Mouse (Mus musculus) right cerebral cortex, postnatal 14 days (tissue): ENCODE data around the gene Tfeb.

Experiments
- DNase-seq: peaks from one replicate; pipeline ENCODE4 v3.0.0; 2022

Gene Tfeb

GRCm38 (mm10) chr17:47712889-47713571 is 23.8 kb upstream of the Tfeb start:
- DNase-seq: no peak

GRCm38 (mm10) chr17:47715037-47715436 is 21.8 kb upstream of the Tfeb start:
- DNase-seq: no peak

GRCm38 (mm10) chr17:47721183-47721582 is 15.6 kb upstream of the Tfeb start:
- no peak for DNase-seq

GRCm38 (mm10) chr17:47726566-47726965 is 10.3 kb upstream of the Tfeb start, which contains the start of gene Pgc:
Gene Pgc (plus strand): TSS chr17:47726842.
- no peak for DNase-seq

GRCm38 (mm10) chr17:47730633-47731575 is 5.9 kb upstream of the Tfeb start:
- DNase-seq: no peak

GRCm38 (mm10) chr17:47735553-47736100 is 1.2 kb upstream of the Tfeb start:
- DNase-seq: no peak

- peak; percentile 63 for DNase-seq
These were observed 638 bp downstream of the Tfeb start for GRCm38 (mm10) chr17:47737271-47738065.

GRCm38 (mm10) chr17:47738066-47738878 is 1.4 kb downstream of the Tfeb start:
- no peak for DNase-seq

GRCm38 (mm10) chr17:47738879-47739798 is 2.3 kb downstream of the Tfeb start:
- no peak for DNase-seq

GRCm38 (mm10) chr17:47740186-47740585 is 3.4 kb downstream of the Tfeb start:
- DNase-seq: no peak

- DNase-seq: no peak
These were observed 6.3 kb downstream of the Tfeb start for GRCm38 (mm10) chr17:47742991-47743734.

GRCm38 (mm10) chr17:47744086-47744485 is 7.3 kb downstream of the Tfeb start:
- no peak for DNase-seq

GRCm38 (mm10) chr17:47744746-47745368 is 8.0 kb downstream of the Tfeb start:
- no peak for DNase-seq

GRCm38 (mm10) chr17:47748791-47749553 is 12.1 kb downstream of the Tfeb start:
- DNase-seq: no peak

GRCm38 (mm10) chr17:47749626-47750025 is 12.8 kb downstream of the Tfeb start:
- DNase-seq: no peak

GRCm38 (mm10) chr17:47750101-47750500 is 13.3 kb downstream of the Tfeb start:
- DNase-seq: no peak

GRCm38 (mm10) chr17:47751811-47752210 is 15.0 kb downstream of the Tfeb start:
- no peak for DNase-seq

GRCm38 (mm10) chr17:47753130-47753775 is 16.4 kb downstream of the Tfeb start:
- DNase-seq: no peak
